8 mouse cellular contexts compared by ENCODE assay signal in genomic region chr16:29837025-29837629, GRCm38 (mm10).
DNase-seq lines count a peak whose midpoint lies in the region; ATAC-seq and TF ChIP-seq lines count a peak whose summit lies in the region.

No protein-coding gene starts in this region.

- intact Hi-C loops in left cerebral cortex, postnatal 4 days (cut with DNase I): loop anchor here (10.0 kb wide), 1 partner anchor 228 kb away; the partner anchor contains the start of gene Hes1

- H3K27me3 ChIP-seq in forebrain, embryonic 11.5 days (ENCODE audit: control insufficient read depth, insufficient read depth, low read length): peaks cover 6% of the 10 kb centered on the region; the same call in 1 of the 2 replicates
- H3K27me3 ChIP-seq in limb, embryonic 12.5 days: no peaks in the 10 kb centered on the region
- no peaks in the 10 kb centered on the region for H3K27me3 ChIP-seq in stomach, embryonic 14.5 days (ENCODE audit: control insufficient read depth, insufficient read depth, low read length)

- DNase-seq in left cerebral cortex, postnatal 4 days: peak; percentile 40
- no peak for DNase-seq in left cerebral cortex, adult 9 months (ENCODE audit: low spot score in 2 of 2)
- DNase-seq in forebrain, embryonic 11.5 days (ENCODE audit: low spot score): peak; percentile 78
- DNase-seq in gastrocnemius, adult 8-10 months (ENCODE audit: low spot score in 2 of 2): no peak
- no peak for DNase-seq in spleen, postnatal 36 days (ENCODE audit: low spot score in 2 of 2)
- no peak for DNase-seq in lung, adult 2 months

- TF ChIP-seq POLR2A in lung, adult 2 months (IDR thresholded peaks at IDR 0.05; ENCODE audit: borderline replicate concordance, extremely low read depth, low read depth, low read length): no peak

- peaks cover 22% of the 10 kb centered on the region; the same call in 1 of the 2 replicates for H3K4me1 ChIP-seq in forebrain, embryonic 11.5 days (replicated peaks; ENCODE audit: control insufficient read depth, insufficient read depth, low read length)
- peaks cover 42% of the 10 kb centered on the region for H3K4me1 ChIP-seq in limb, embryonic 12.5 days (replicated peaks)
- H3K4me1 ChIP-seq in stomach, embryonic 14.5 days (ENCODE audit: control insufficient read depth, insufficient read depth, low read length): 0 out of 2 replicates have a peak, but pooled peaks cover 4% of the 10 kb centered on the region
- H3K4me1 ChIP-seq in lung, adult 2 months (ENCODE audit: control insufficient read depth, insufficient read depth, low read length): no peaks in the 10 kb centered on the region

- no peaks in the 10 kb centered on the region for H3K36me3 ChIP-seq in forebrain, embryonic 11.5 days (ENCODE audit: control insufficient read depth, insufficient read depth, low read length)
- H3K36me3 ChIP-seq in limb, embryonic 12.5 days: no peaks in the 10 kb centered on the region
- H3K36me3 ChIP-seq in stomach, embryonic 14.5 days (ENCODE audit: control insufficient read depth, insufficient read depth, low read length): no peaks in the 10 kb centered on the region

- H3K4me2 ChIP-seq in forebrain, embryonic 11.5 days (ENCODE audit: low read depth, low read length, severe bottlenecking): peak overlapping the region; percentile 56
- H3K4me2 ChIP-seq in limb, embryonic 12.5 days: peak overlapping the region; percentile 50
- H3K4me2 ChIP-seq in stomach, embryonic 14.5 days (replicated peaks; ENCODE audit: low read depth, low read length): peak overlapping the region; percentile 33; the same call in 1 of the 2 replicates

- H3K9ac ChIP-seq in forebrain, embryonic 11.5 days (ENCODE audit: low read length): peak overlapping the region; percentile 31; the same call in 1 of the 2 replicates
- 0 out of 2 replicates have a peak overlapping the region, but pooled peaks have one; percentile 31 for H3K9ac ChIP-seq in limb, embryonic 12.5 days (replicated peaks)
- no peak overlapping the region for H3K9ac ChIP-seq in stomach, embryonic 14.5 days (replicated peaks; ENCODE audit: low read depth, low read length)

- 5% methylated on average over 14 of the region's 14 CpGs for WGBS in forebrain, embryonic 11.5 days
- WGBS in limb, embryonic 12.5 days: 13% methylated on average over 14 of the region's 14 CpGs
- WGBS in stomach, embryonic 14.5 days: 20% methylated on average over 14 of the region's 14 CpGs
- WGBS in lung, adult 2 months: 38% methylated on average over 14 of the region's 14 CpGs

- H3K9me3 ChIP-seq in forebrain, embryonic 11.5 days (ENCODE audit: control insufficient read depth, low read length): no peaks in the 10 kb centered on the region
- H3K9me3 ChIP-seq in limb, embryonic 12.5 days: no peaks in the 10 kb centered on the region
- H3K9me3 ChIP-seq in stomach, embryonic 14.5 days (ENCODE audit: control insufficient read depth, low read depth, low read length): no peaks in the 10 kb centered on the region

- H3K4me3 ChIP-seq in forebrain, embryonic 11.5 days (ENCODE audit: low read depth, low read length): peak overlapping the region; percentile 8; the same call in 1 of the 2 replicates
- 0 out of 2 replicates have a peak overlapping the region, but pooled peaks have one; percentile 6 for H3K4me3 ChIP-seq in limb, embryonic 12.5 days (replicated peaks)
- no peak overlapping the region for H3K4me3 ChIP-seq in stomach, embryonic 14.5 days (ENCODE audit: low read depth, low read length)
- no peak overlapping the region for H3K4me3 ChIP-seq in lung, adult 2 months (replicated peaks; ENCODE audit: extremely low read depth, low read depth, low read length)

- no peak for TF ChIP-seq CTCF in lung, adult 2 months (IDR thresholded peaks at IDR 0.05; ENCODE audit: insufficient read depth, low read length)

- no peak overlapping the region for H3K27ac ChIP-seq in forebrain, embryonic 11.5 days (ENCODE audit: low read depth, low read length)
- no peak overlapping the region for H3K27ac ChIP-seq in limb, embryonic 12.5 days
- no peak overlapping the region for H3K27ac ChIP-seq in stomach, embryonic 14.5 days (ENCODE audit: low read length)

- ATAC-seq in forebrain, embryonic 11.5 days (replicated peaks; ENCODE audit: low FRiP score): peak; percentile 55
- ATAC-seq in limb, embryonic 12.5 days (ENCODE audit: insufficient number of reproducible peaks, insufficient read depth, low FRiP score, low TSS enrichment, low read depth): no peak
- ATAC-seq in stomach, embryonic 14.5 days (ENCODE audit: insufficient number of reproducible peaks, insufficient read depth, low FRiP score, low read depth): no peak

Comparison
In these comparisons a context has a peak if more than half of its experiments do, and no peak if none do; other contexts are left out.
1. DNase-seq: peak in left cerebral cortex, postnatal 4 days (single experiment) and forebrain, embryonic 11.5 days (single experiment); none in left cerebral cortex, adult 9 months (0 of 2), gastrocnemius, adult 8-10 months (0 of 2), spleen, postnatal 36 days (0 of 2) and lung, adult 2 months (single experiment).
2. H3K4me3 ChIP-seq: peak in forebrain, embryonic 11.5 days (single experiment) and limb, embryonic 12.5 days (single experiment); none in stomach, embryonic 14.5 days (single experiment) and lung, adult 2 months (single experiment).
3. Peak in every context shown above with its lines, with median percentiles within 50 percentile points of each other: H3K4me2 ChIP-seq.